Mouse (Mus musculus) layer of hippocampus, adult 11-12 months (tissue): ENCODE data around the gene 3830403N18Rik.
"Not testable (repeated sequence)": the region's sequence is repeated elsewhere in the genome, so short reads cannot be mapped to it uniquely, and the experiment has no call there.

Experiments used
- DNase-seq: peaks from one replicate; pipeline ENCODE4 v3.0.0; 2022; ENCODE audit warnings: low spot score

The 3830403N18Rik gene

DNA sequence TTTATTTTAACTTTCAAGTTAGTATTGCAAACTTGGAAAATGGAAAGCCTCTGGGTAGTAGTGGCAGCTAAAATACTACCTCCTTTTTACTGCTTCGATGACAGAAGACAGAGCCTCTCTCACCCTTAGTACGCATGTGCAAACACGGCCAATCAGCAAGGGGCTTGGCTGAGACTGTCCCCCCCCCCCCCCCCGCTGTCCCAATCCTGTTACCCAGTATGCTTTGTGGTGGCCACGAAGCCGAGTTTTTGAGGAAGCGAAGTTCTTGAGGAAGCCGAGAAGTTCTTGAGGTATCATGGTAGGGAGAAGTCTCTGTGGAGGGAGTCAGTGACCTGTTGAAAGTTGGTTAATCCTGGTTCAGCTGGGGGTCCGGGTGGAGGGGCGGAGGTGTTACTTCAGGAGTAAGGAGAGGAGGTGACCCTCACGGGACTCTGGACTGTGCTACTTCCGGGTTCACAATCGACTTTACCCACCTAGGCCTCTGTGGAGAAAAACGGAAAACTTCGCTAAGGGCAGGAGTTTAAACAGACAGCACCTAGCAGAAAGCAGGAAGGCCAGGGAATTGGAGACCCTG, at the start of gene 3830403N18Rik:
Gene 3830403N18Rik, plus strand, starts transcription at position 237 of the 574 bp plus-strand sequence.
- not testable (repeated sequence) for DNase-seq

DNA sequence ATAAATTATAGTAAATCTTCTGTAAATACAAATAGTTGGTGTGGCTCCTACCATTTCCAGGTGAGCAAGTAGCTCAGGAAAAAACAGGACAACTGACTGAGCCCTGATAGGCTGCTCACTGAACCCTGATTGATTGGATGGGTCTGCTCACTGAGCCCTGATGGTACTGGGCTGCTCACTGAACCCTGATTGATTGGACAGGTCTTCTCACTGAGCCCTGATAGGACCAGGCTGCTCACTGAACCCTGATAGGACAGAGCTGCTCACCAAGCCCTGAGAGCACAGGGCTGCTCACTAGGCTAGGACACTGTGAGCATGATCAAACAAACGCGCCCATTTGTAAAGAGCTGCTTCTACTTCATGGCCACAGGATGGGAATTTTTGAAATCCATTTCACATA, 15.0 kb downstream of the 3830403N18Rik start:
- no peak for DNase-seq

DNA sequence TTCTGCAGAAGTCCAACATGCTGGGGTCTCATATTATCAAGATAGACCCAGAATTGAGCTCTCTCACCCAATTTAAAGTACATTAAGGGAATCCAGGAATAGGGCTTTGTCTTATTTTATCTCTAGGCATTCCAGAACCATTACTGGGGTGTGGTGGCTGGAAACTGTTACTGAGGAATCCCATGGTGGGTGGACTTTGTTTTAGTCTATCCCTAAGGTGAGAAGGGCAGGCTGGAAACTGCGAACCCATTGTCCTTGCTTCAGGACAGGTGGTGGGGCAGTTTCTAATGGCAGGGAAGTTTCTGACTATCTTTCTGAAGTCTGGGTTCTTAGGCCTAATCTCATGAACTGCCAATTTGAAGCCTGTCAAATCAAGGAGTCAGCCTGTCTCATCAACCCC, 50.1 kb downstream of the 3830403N18Rik start:
- DNase-seq = not testable (repeated sequence)
